Mouse (Mus musculus): Measurements from ENCODE around the gene Tomm20. TPM values are rescaled to one million over a fixed set of nuclear protein-coding genes. Genes with fewer than 3 reads are reported as not detected.
"Not testable (repeated sequence)": the region's sequence is repeated elsewhere in the genome, so short reads cannot be mapped to it uniquely, and the experiment has no call there.

The Tomm20 gene
- polyA plus RNA-seq (2012): 37.4 and 40.7 TPM in 2 replicates

GRCm38 (mm10) chr8:126945730-126946163 lies at the start of gene Tomm20:
Tomm20 (minus strand) TSS chr8:126945844.
- H3K4me1 ChIP-seq (ENCODE audit: control insufficient read depth): peaks cover 42% of the 10 kb centered on the region
- H3K4me3 ChIP-seq (replicated peaks): peak within 1 kb of the TSS; percentile 94
- H3K36me3 ChIP-seq (ENCODE audit: control insufficient read depth): peaks cover 49% of the 10 kb centered on the region
- H3K9me3 ChIP-seq (ENCODE audit: control insufficient read depth, low read length): no peaks in the 10 kb centered on the region
- no peaks in the 10 kb centered on the region for H3K27me3 ChIP-seq (ENCODE audit: control insufficient read depth)
- TF ChIP-seq TAL1 (IDR thresholded peaks at IDR 0.05; ENCODE audit: low read length) (no peak), GATA1 (IDR thresholded peaks at IDR 0.05; ENCODE audit: low read length) (no peak)

GRCm38 (mm10) chr8:126994506-126994905 lies 48.9 kb upstream of the Tomm20 start:
- no peaks in the 10 kb centered on the region for H3K9me3 ChIP-seq (ENCODE audit: control insufficient read depth, low read length)
- no peak for TF ChIP-seq GATA1 (IDR thresholded peaks at IDR 0.05; ENCODE audit: low read length)
- TF ChIP-seq TAL1 (IDR thresholded peaks at IDR 0.05; ENCODE audit: low read length): no peak
- no peak overlapping the region for H3K4me3 ChIP-seq (replicated peaks)

GRCm38 (mm10) chr8:126989363-126990153 lies 43.9 kb upstream of the Tomm20 start:
- TF ChIP-seq GATA1 (IDR thresholded peaks at IDR 0.05; ENCODE audit: low read length) (no peak), TAL1 (IDR thresholded peaks at IDR 0.05; ENCODE audit: low read length) (no peak)
- Histone ChIP-seq H3K4me1 (ENCODE audit: control insufficient read depth) (peaks cover 4% of the 10 kb centered on the region; the same call in 1 of the 2 replicates), H3K36me3 (ENCODE audit: control insufficient read depth) (no peaks in the 10 kb centered on the region), H3K9me3 (ENCODE audit: control insufficient read depth, low read length) (no peaks in the 10 kb centered on the region), H3K27me3 (ENCODE audit: control insufficient read depth) (peaks cover 6% of the 10 kb centered on the region), H3K4me3 (replicated peaks) (no peak overlapping the region)

More at GRCm38 (mm10) chr8:126994506-126994905, 48.9 kb upstream of the Tomm20 start:
- Histone ChIP-seq H3K27me3 (ENCODE audit: control insufficient read depth) (no peaks in the 10 kb centered on the region), H3K36me3 (ENCODE audit: control insufficient read depth) (no peaks in the 10 kb centered on the region), H3K4me1 (ENCODE audit: control insufficient read depth) (no peaks in the 10 kb centered on the region)

GRCm38 (mm10) chr8:126988346-126989006 lies 42.8 kb upstream of the Tomm20 start:
- no peaks in the 10 kb centered on the region for H3K36me3 ChIP-seq (ENCODE audit: control insufficient read depth)
- TF ChIP-seq TAL1 (IDR thresholded peaks at IDR 0.05; ENCODE audit: low read length) (no peak), GATA1 (IDR thresholded peaks at IDR 0.05; ENCODE audit: low read length) (no peak)
- no peak overlapping the region for H3K4me3 ChIP-seq (replicated peaks)
- no peaks in the 10 kb centered on the region for H3K9me3 ChIP-seq (ENCODE audit: control insufficient read depth, low read length)
- peaks cover 6% of the 10 kb centered on the region for H3K27me3 ChIP-seq (ENCODE audit: control insufficient read depth)
- peaks cover 4% of the 10 kb centered on the region; the same call in 1 of the 2 replicates for H3K4me1 ChIP-seq (ENCODE audit: control insufficient read depth)

GRCm38 (mm10) chr8:126986495-126986894 lies 40.9 kb upstream of the Tomm20 start:
- Histone ChIP-seq H3K27me3 (ENCODE audit: control insufficient read depth) (peaks cover 6% of the 10 kb centered on the region), H3K9me3 (ENCODE audit: control insufficient read depth, low read length) (no peaks in the 10 kb centered on the region), H3K36me3 (ENCODE audit: control insufficient read depth) (no peaks in the 10 kb centered on the region), H3K4me3 (replicated peaks) (no peak overlapping the region), H3K4me1 (ENCODE audit: control insufficient read depth) (peaks cover 4% of the 10 kb centered on the region; the same call in 1 of the 2 replicates)
- no peak for TF ChIP-seq TAL1 (IDR thresholded peaks at IDR 0.05; ENCODE audit: low read length)
- TF ChIP-seq GATA1 (IDR thresholded peaks at IDR 0.05; ENCODE audit: low read length): no peak

GRCm38 (mm10) chr8:126980046-126980445 lies 34.4 kb upstream of the Tomm20 start:
- no peak overlapping the region for H3K4me3 ChIP-seq (replicated peaks)
- TF ChIP-seq TAL1 (IDR thresholded peaks at IDR 0.05; ENCODE audit: low read length) (no peak), GATA1 (IDR thresholded peaks at IDR 0.05; ENCODE audit: low read length) (no peak)
- no peaks in the 10 kb centered on the region; the same call in 1 of the 2 replicates for H3K4me1 ChIP-seq (ENCODE audit: control insufficient read depth)
- H3K9me3 ChIP-seq (ENCODE audit: control insufficient read depth, low read length): no peaks in the 10 kb centered on the region
- H3K36me3 ChIP-seq (ENCODE audit: control insufficient read depth): no peaks in the 10 kb centered on the region
- H3K27me3 ChIP-seq (ENCODE audit: control insufficient read depth): peaks cover 23% of the 10 kb centered on the region

GRCm38 (mm10) chr8:126979091-126979920 lies 33.7 kb upstream of the Tomm20 start:
- Histone ChIP-seq H3K4me1 (ENCODE audit: control insufficient read depth) (peaks cover 2% of the 10 kb centered on the region; the same call in 1 of the 2 replicates), H3K4me3 (replicated peaks) (no peak overlapping the region), H3K27me3 (ENCODE audit: control insufficient read depth) (peaks cover 23% of the 10 kb centered on the region), H3K9me3 (ENCODE audit: control insufficient read depth, low read length) (no peaks in the 10 kb centered on the region), H3K36me3 (ENCODE audit: control insufficient read depth) (no peaks in the 10 kb centered on the region)
- TF ChIP-seq GATA1 (IDR thresholded peaks at IDR 0.05; ENCODE audit: low read length) (no peak), TAL1 (IDR thresholded peaks at IDR 0.05; ENCODE audit: low read length) (no peak)

- not testable (repeated sequence) for H3K4me3 ChIP-seq (replicated peaks); H3K36me3 ChIP-seq (ENCODE audit: control insufficient read depth); H3K4me1 ChIP-seq (ENCODE audit: control insufficient read depth); H3K9me3 ChIP-seq (ENCODE audit: control insufficient read depth, low read length)
- H3K27me3 ChIP-seq (ENCODE audit: control insufficient read depth): peaks cover 23% of the 10 kb centered on the region
Measured at GRCm38 (mm10) chr8:126978535-126978934, 32.9 kb upstream of the Tomm20 start.

Data from erythroblast, embryonic 14.5 days (primary cell).